Mouse (Mus musculus): ENCODE measurements at regions not wholly inside any gene's neighbourhood (a gene's known extent, or its start where the extent isn't known, plus 50 kb on each side); places are given as distances from the start of the nearest gene placed in this dataset.
"Not testable (repeated sequence)": the region's sequence is repeated elsewhere in the genome, so short reads cannot be mapped to it uniquely, and the experiment has no call there.

GRCm38 (mm10) chrX:170735786-170736185 is 63.3 kb downstream of the Asmt start:
- DNase-seq: peak; percentile 0

GRCm38 (mm10) chrX:170753507-170754256 is 81.2 kb downstream of the Asmt start:
- DNase-seq: not testable (repeated sequence)
